Mouse (Mus musculus) urinary bladder, postnatal 25 days (tissue): Measurements from ENCODE around the gene Fndc5.

Experiments used
- DNase-seq: peaks from one replicate; pipeline ENCODE4 v3.0.0; 2022; ENCODE audit warnings: low spot score

The Fndc5 gene

DNA sequence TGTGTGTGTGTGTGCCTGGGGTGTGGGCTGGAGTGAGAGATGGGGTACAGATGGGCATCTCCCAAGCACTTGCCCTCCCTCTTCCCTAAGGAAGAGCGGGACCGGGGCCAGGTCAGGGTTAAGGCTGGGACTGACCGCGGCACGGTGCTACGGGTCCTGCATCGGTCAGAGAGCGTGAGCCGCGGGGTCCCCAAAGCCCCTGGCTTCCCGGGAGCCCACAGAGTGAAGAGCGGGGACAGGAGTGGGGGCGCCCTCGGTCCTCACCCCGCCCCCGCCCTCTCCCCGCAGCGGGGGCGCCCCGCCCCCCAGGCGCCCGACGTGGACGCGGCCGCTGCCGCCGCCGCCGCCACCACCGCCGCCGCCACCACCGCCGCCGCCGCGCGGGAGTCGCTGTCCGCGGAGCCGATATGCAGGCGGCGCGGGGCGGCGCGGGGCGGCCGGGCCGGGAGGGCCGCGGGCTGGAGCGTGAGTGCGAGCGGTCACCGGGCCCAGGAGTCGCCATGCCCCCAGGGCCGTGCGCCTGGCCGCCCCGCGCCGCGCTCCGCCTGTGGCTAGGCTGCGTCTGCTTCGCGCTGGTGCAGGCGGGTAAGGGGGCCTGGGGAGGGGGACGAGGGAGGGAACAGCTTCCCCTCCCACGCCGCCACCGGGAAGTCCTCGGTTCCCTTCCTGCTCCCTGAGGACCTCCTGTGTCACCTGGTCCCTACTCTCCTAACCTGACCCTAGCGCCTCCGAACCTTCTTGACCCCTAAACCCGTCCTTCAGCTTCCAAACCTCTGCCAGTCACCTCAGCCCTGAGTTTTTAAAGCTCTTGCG is at the start of gene Fndc5:
Fndc5 (plus strand) TSS at position 421 of the 813 bp plus-strand sequence.
- no peak for DNase-seq

- no peak for DNase-seq
Measured at GRCm38 (mm10) chr4:129087850-129088249, 48.9 kb upstream of the Fndc5 start.

- no peak for DNase-seq
Measured at GRCm38 (mm10) chr4:129095276-129095675, 41.5 kb upstream of the Fndc5 start.

GRCm38 (mm10) chr4:129097006-129097405 is 39.8 kb upstream of the Fndc5 start:
- DNase-seq: no peak

GRCm38 (mm10) chr4:129102133-129102829 is 34.5 kb upstream of the Fndc5 start:
- DNase-seq: no peak

- peak; percentile 73 for DNase-seq
Measured at GRCm38 (mm10) chr4:129105356-129105755, 31.4 kb upstream of the Fndc5 start, which contains the start of gene Tmem54. Gene Tmem54 (plus strand): TSS chr4:129105548.

GRCm38 (mm10) chr4:129106073-129106472 is 30.7 kb upstream of the Fndc5 start:
- DNase-seq: no peak

DNA sequence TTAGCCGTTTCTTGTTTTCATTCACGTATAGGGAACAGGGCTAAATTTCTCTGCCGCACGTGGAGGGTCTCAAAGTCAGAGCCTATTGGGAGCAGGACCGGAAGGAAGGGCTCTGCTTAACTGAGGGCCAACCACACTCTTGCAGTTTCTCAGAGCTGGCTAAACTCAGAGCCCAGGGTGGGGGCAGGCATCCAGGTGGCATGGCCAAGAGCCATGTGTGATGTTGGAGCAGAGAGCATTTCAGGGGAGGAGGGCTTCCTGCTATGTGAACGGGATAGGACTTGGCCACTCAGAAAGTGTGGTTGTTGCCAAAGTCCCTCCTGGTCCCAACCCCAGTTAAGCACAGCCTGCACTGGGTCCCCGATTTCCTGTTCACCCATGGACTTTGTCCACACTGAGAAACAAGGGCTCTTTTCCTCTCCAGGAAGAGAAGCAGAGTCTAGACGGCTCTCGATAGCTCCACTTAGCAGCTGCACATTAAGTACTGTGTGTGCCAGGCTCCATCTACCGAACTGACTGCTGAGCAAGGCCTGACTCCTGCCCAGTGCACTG is 29.4 kb upstream of the Fndc5 start:
- no peak for DNase-seq

GRCm38 (mm10) chr4:129108624-129109023 is 28.2 kb upstream of the Fndc5 start:
- DNase-seq: no peak

DNA sequence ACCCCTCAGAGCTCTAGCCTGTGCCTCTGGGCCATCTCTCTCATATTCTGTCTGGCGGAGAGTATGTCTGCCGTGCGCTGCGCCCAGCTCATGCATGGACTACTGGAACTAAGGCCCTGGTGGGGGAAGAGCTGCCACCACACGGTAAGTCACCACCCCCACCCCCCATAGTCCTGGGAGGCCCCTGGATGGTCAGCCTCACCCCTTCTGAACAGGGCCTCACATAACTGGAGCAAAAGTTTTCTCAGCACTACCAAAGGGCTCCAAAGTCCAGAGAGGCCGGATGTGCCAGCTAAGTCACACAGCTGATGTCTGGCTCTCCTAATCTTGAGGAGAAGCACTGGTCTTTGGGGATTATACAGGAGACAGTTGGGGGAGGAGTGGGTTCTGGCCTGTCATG is 26.0 kb upstream of the Fndc5 start:
- DNase-seq: no peak

DNA sequence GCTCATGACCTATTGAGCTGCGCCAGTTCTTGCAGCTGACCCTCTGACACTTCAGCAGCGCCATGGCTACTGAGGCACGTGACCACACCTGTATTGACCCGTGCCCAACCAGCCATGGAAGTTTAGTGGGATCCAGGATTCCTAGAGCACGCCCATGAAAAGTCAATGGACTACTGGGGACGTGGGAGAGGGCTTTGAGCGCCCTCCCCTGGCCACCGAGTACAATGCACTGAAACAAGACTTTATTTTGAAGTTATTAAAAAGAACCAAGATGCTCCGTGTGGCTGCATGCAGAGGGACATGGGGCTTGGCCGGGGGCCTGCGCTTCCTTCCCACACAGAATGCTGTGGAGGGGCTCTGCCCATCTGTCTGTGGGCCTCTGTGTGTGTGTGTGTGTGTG is 25.4 kb upstream of the Fndc5 start:
- DNase-seq: no peak

DNA sequence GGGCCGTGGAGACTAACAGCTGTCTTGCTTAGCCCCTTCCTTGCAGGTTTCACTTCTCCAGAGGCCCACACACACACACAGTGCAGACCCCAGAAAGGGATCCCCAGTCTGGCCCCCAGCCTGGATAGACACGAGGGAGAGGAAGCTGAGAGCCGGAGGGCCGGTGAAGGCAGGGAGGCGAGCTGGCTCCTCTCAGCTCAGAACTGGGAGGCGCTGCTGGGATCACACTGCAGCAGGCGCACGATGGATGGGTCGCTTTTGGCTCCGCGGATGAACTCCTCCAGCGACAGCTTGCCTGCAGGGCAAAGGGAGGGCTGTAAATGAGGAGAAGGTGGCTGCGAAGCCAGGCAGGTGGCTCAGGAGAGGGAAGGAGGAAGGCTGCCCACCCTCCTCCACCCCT is 24.6 kb upstream of the Fndc5 start:
- no peak for DNase-seq

DNA sequence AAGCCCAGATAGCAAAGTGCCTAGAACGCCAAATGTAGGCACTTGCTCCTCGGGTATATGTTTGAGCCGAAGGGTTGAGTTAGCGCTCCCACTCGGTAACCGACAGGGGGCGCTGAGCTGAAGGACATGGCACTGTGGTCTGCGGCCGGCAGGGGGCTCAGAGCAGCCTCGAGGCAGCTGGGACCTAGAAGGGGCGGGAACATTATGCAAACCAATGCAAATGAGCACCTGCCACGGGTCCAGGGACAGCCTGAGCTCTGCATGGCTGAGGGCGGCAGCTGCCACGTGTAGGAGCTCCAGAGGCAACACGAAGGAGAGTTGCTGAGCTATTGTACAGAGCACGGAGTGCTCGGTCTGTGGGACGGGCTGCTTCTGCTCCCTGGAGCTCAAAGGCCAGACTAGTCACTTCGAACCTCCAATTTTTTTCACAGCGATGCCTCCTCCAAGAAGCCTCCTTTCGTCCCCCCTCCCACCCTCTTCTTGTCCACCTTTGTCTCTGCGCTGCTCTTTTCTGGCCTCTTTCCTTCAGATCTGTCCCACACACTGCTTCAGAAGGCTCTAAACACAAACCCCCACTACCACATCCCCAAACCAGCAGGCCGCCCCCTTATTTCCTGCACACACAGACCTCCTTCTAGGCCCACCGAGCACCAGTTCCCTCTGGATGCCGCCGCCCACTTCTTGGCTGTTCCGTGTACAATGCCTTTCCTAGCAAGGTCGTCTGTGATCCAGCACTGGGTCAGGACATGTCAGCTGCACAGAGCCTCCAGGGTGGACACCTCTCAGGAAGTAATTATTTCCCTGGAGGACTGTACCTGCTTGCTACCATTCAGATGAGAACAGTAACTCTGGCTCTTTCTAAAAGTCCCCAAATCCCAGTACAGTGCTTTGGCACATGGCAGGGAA is 23.5 kb upstream of the Fndc5 start:
- DNase-seq: peak; percentile 43

- DNase-seq: no peak
Measured at GRCm38 (mm10) chr4:129116703-129117102, 20.1 kb upstream of the Fndc5 start.

GRCm38 (mm10) chr4:129117720-129118510 is 18.9 kb upstream of the Fndc5 start:
- no peak for DNase-seq

- DNase-seq: no peak
Measured at GRCm38 (mm10) chr4:129119708-129120107, 17.1 kb upstream of the Fndc5 start.

- peak; percentile 72 for DNase-seq
Measured at GRCm38 (mm10) chr4:129120520-129121445, 16.0 kb upstream of the Fndc5 start.

GRCm38 (mm10) chr4:129121569-129122086 is 15.2 kb upstream of the Fndc5 start, which contains the start of gene Hpca:
Gene Hpca (minus strand): TSS chr4:129122036.
- DNase-seq: no peak

DNA sequence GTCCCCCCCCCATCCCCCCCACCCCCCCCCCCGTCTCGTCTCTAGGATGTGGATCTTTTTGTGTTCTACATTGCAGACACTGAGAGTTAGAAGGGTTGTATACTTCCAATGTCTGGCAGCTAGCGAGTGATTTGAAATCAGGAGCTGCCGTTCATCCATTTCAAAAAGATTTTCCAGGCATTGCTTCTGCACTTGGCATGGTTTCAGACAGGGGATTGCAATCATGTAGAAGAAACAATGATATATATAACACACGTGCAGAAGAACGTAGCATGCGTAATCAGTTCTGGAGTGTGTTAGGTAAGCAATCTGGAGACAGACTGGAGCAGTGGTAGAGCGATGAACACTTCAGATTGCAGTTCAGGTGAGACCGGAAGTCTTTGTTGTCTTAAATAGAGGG is 14.7 kb upstream of the Fndc5 start:
- DNase-seq: no peak

- DNase-seq: no peak
Measured at GRCm38 (mm10) chr4:129122719-129123118, 14.1 kb upstream of the Fndc5 start.
